9 mouse cellular contexts compared by ENCODE assay signal in the genomic region with DNA sequence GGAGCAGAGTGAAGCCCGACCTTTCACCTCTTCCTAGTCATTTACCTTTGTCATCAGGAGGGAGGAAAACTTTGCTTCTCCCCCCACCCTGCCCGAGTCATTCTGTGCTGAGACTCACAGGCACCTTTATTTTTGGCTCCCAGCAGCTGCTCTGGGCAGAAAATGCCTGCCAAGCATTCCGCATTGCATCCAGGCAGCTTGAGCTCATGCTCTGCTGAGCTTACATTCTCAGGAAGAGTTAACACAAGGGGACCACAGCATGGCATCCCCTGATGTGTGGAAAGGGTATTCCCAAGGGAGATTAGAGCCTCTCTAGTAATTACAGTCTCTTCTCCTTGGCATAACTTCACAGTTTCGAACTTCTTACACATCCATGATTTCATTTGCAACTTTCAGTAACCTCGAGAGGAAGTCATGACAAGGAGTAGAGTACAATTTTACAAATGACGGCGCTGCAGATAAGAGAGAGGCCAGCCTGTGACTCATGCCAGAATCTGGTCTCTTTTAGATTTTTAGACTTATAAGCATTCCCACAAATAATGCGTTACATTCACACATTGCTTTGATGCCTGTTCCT.
DNase-seq lines count a peak whose midpoint lies in the region; ATAC-seq and TF ChIP-seq lines count a peak whose summit lies in the region.
"Had no signal": no experiment of that assay in that cellular context is flagged by ENCODE, and none has a peak within 500 bp of the region (broad histone marks: within the 10 kb centered on the region; RNA-seq: fewer than 3 reads in every experiment).

No protein-coding gene starts in this region.

- H3K36me3 ChIP-seq in heart, embryonic 15.5 days = no peaks in the 10 kb centered on the region
- H3K36me3 ChIP-seq in heart, embryonic 11.5 days (ENCODE audit: control insufficient read depth, insufficient read depth, low read length) = no peaks in the 10 kb centered on the region
- H3K36me3 ChIP-seq: liver, embryonic 15.5 days had no signal

- H3K27ac ChIP-seq in heart, embryonic 15.5 days = no peak overlapping the region
- H3K27ac ChIP-seq in heart, embryonic 11.5 days (ENCODE audit: low read depth, low read length) = no peak overlapping the region
- H3K27ac ChIP-seq in layer of hippocampus, adult 2 months = no peak overlapping the region
- H3K27ac ChIP-seq: liver, embryonic 15.5 days had no signal

- no peaks in the 10 kb centered on the region for H3K27me3 ChIP-seq in heart, embryonic 15.5 days
- no peaks in the 10 kb centered on the region for H3K27me3 ChIP-seq in heart, embryonic 11.5 days (ENCODE audit: control insufficient read depth, insufficient read depth, low read length)
- H3K27me3 ChIP-seq: liver, embryonic 15.5 days had no signal

- no peak overlapping the region for H3K9ac ChIP-seq in heart, embryonic 15.5 days
- H3K9ac ChIP-seq in heart, embryonic 11.5 days (ENCODE audit: low read depth, low read length) = no peak overlapping the region
- H3K9ac ChIP-seq: liver, embryonic 15.5 days had no signal

- TF ChIP-seq CTCF in layer of hippocampus, adult 2 months (conservative IDR thresholded peaks at IDR 0.05) = no peak

- peaks cover 8% of the 10 kb centered on the region; the same call in 1 of the 2 replicates for H3K4me1 ChIP-seq in heart, embryonic 15.5 days (replicated peaks)
- peaks cover 5% of the 10 kb centered on the region; the same call in 1 of the 2 replicates for H3K4me1 ChIP-seq in heart, embryonic 11.5 days (ENCODE audit: control insufficient read depth, insufficient read depth, low read length)
- H3K4me1 ChIP-seq: liver, embryonic 15.5 days had no signal

- 31% methylated on average over 8 of the region's 8 CpGs for WGBS in heart, embryonic 15.5 days
- WGBS in heart, embryonic 11.5 days (ENCODE audit: insufficient replicate concordance) = 40% methylated on average over 8 of the region's 8 CpGs

- DNase-seq in brain, adult 2 months (ENCODE audit: low read depth, low spot score) = peak; percentile 82
- DNase-seq in layer of hippocampus, adult 2 months (ENCODE audit: low spot score in 2 of 2) = peak; percentile 27 to 29
- peak; percentile 11 for DNase-seq in retina, postnatal 1 day
- DNase-seq in thymus, adult 18-20 months = no peak
- no peak for DNase-seq in spleen, adult 12 weeks (ENCODE audit: low spot score)
- DNase-seq in kidney, adult 9 months = no peak

- H3K4me2 ChIP-seq in heart, embryonic 15.5 days = peak overlapping the region; percentile 27; the same call in 1 of the 2 replicates
- no peak overlapping the region for H3K4me2 ChIP-seq in heart, embryonic 11.5 days
- H3K4me2 ChIP-seq: liver, embryonic 15.5 days had no signal

- H3K4me3 ChIP-seq in heart, embryonic 15.5 days = no peak overlapping the region
- no peak overlapping the region for H3K4me3 ChIP-seq in heart, embryonic 11.5 days (ENCODE audit: low read depth, low read length)
- no peak overlapping the region for H3K4me3 ChIP-seq in layer of hippocampus, adult 2 months
- H3K4me3 ChIP-seq: liver, embryonic 15.5 days had no signal

- ATAC-seq in heart, embryonic 15.5 days (replicated peaks; ENCODE audit: insufficient number of reproducible peaks, insufficient read depth, low FRiP score, low read depth) = no peak; the same call in 1 of the 2 replicates
- no peak for ATAC-seq in heart, embryonic 11.5 days (replicated peaks; ENCODE audit: insufficient number of reproducible peaks, low FRiP score, low TSS enrichment)

- H3K9me3 ChIP-seq in heart, embryonic 15.5 days (replicated peaks) = no peaks in the 10 kb centered on the region
- no peaks in the 10 kb centered on the region for H3K9me3 ChIP-seq in heart, embryonic 11.5 days (replicated peaks; ENCODE audit: control insufficient read depth, low read length)
- H3K9me3 ChIP-seq: liver, embryonic 15.5 days had no signal

Comparison
In these comparisons a context has a peak if more than half of its experiments do, and no peak if none do; other contexts are left out.
1. DNase-seq: peak in brain, adult 2 months (single experiment), layer of hippocampus, adult 2 months (2 of 2) and retina, postnatal 1 day (single experiment); none in thymus, adult 18-20 months (0 of 2), spleen, adult 12 weeks (single experiment) and kidney, adult 9 months (single experiment).